Mouse (Mus musculus): ENCODE measurements around the gene Slc37a2.
"Not testable (repeated sequence)": the region's sequence is repeated elsewhere in the genome, so short reads cannot be mapped to it uniquely, and the experiment has no call there.

Slc37a2 gene

DNA sequence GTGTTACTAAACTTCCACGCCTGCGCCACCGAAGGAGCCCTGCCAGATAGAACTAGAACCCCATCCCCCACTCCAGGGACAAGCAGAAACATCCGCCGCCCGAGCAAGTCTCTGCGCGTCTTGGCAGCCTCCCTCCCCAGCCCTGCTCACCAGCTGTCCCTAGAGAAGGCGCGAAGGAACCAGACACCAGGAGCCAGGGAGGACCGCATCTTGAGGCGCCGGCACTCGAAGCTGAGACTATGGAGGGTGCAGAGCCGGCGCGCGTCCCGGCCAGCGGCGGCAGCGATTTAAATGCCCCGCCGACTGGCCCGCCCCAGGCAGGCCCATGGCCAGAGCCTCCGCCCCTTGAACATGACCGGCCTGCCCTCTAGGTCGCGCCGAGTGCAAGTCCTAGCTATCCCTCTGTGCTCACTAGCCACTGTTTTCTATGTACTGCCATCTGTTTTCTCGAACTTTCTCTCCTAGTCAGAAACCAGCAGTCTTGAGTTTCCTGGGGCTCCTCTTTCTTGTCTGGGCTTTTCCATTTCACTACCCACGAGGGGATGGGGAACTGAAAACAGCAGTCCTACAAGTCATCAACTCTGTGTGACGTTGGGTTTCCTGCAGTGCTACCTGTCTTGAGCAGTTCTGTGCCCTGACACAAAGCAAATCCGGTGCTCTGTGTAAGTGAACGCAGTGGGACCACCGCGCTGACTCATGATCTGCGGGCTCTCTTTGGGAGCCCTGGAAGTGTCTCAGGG is at the start of gene Slc37a2:
Gene Slc37a2, minus strand, starts transcription at position 590 of the 740 bp plus-strand sequence.
- peak; percentile 84 for DNase-seq (ENCODE audit: low read depth)

- no peak for DNase-seq (ENCODE audit: low read depth)
These were observed 46.2 kb upstream of the Slc37a2 start for GRCm38 (mm10) chr9:37301720-37302119.

DNA sequence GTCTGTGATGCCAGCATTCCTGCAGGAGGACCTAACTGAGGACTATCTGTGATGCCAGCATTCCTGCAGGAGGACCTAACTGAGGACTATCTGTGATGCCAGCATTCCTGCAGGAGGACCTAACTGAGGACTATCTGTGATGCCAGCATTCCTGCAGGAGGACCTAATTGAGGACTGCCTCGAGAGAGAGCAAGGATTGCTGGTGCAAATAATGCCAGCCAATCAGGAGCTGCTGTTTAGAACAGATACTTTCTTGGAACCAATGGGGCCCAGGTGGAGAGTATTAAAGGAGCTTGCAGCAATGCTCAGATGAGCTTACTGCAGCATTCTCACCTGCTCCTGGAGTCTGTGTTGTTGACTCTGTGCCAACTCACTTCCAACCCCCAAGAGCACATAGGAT is 45.0 kb upstream of the Slc37a2 start:
- DNase-seq (ENCODE audit: low read depth), result not testable (repeated sequence)

GRCm38 (mm10) chr9:37295586-37295985 is 40.0 kb upstream of the Slc37a2 start:
- DNase-seq (ENCODE audit: low read depth), result no peak

DNA sequence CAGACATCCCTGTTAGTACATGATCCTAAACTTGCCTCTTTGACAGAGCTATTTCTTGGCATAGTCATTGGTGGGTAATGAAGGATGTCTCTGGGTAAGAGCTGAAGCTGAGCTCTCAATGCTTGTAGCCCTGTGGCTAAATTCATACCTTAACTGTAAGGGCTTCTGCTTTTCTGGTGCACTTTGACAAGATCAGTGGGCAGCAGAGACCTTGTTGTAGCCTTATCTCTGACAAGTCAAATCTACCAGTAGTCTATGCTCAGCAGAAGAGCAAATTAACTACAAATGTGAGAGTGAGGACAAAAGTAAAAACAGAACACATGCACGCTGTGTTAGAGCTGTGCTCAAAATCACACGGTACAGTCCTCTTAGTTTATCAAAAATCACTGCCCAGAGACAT is 11.1 kb upstream of the Slc37a2 start:
- DNase-seq (ENCODE audit: low read depth), result no peak

GRCm38 (mm10) chr9:37255889-37256225 is 319 bp upstream of the Slc37a2 start:
- peak; percentile 83 for DNase-seq (ENCODE audit: low read depth)

- no peak for DNase-seq (ENCODE audit: low read depth)
These were observed 917 bp downstream of the Slc37a2 start for GRCm38 (mm10) chr9:37254531-37255110.

- DNase-seq (ENCODE audit: low read depth), result no peak
These were observed 4.9 kb downstream of the Slc37a2 start for GRCm38 (mm10) chr9:37250631-37251030.

- no peak for DNase-seq (ENCODE audit: low read depth)
These were observed 5.6 kb downstream of the Slc37a2 start for GRCm38 (mm10) chr9:37249976-37250375.

DNA sequence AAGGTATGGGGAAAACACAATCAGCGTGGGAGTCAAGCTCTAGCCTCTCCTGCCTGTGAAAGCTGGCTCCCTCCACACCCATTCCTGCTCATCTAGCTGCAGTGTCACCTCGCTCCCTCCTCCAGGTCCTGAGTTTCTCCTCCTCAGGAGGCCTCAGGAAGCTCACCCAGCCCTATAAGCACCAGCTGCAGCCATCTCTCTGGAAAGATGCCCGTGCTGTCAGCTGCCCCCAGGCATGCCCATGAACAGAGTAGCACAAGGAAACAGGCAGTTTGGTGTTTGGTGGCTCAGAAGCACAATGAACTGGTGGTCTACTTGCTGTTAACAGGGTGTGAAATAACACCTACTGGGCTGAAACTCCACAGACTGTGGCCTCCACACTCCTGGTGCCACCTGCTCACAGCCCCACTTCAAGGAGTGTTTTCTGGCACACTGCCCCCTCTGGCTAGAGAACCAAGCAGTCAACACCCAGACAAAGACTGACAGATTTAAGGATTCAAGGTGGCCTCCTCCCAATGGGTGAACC is 7.1 kb downstream of the Slc37a2 start:
- DNase-seq (ENCODE audit: low read depth), result no peak

DNA sequence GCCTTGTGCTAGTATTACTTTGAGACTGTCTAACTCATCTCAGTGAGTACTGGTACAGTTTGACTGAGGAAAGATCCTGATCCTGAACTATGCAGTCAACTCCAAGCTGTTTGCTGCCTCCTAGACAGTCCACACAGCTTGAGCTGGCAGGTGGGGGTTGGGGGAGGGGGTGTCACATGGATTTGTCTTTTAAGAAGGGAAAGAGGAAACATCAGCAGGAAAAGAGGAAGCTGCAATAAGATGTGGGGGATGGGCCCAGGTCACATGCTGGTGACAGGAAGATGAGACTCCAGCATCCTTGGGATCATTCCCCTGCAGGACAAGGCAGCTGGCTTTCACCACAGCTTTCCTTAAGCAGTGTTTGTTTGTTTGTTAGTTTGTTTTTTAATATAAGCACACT is 8.1 kb downstream of the Slc37a2 start:
- DNase-seq (ENCODE audit: low read depth), result no peak

DNA sequence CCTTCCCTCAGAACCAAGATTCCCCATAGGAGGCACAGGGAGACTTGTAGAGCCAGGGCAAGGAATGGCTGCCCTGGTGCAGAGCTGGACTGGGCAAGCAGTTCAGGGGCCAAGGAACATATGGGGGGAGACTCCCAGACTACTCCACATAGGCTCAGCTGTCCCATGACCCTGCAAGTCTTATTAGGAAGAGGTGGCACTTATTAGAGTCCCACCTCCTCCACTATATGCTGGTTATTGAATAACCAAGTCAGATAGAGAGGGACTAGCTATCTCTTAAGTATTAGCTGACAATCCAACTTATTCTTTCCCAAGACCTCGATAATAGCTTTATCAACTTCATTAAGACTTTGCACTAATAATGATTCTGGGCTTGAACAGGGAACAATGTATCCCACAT is 9.7 kb downstream of the Slc37a2 start:
- DNase-seq (ENCODE audit: low read depth), result no peak

GRCm38 (mm10) chr9:37245404-37245803 is 10.1 kb downstream of the Slc37a2 start:
- no peak for DNase-seq (ENCODE audit: low read depth)

DNA sequence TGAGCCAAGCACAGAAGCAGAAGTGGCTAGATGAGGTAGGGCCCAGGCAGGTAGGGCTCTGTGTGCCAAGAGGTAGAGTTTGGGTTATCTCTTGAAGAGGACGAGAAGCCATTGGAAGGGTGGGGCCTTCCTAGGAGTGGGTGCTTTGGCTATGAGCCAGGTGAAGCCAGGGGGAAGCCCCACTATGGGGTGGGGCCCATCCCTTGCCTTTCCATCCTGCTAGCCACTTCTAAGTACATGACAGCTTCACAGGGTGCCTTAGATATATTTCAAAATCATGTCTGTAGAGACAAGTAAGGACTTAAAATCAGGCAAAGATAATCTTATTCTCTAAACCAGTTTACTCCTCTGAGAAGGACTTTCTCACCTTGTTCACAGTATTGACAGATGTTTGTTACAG is 10.9 kb downstream of the Slc37a2 start:
- peak; percentile 45 for DNase-seq (ENCODE audit: low read depth)

GRCm38 (mm10) chr9:37242764-37243163 is 12.8 kb downstream of the Slc37a2 start:
- DNase-seq (ENCODE audit: low read depth), result no peak

DNA sequence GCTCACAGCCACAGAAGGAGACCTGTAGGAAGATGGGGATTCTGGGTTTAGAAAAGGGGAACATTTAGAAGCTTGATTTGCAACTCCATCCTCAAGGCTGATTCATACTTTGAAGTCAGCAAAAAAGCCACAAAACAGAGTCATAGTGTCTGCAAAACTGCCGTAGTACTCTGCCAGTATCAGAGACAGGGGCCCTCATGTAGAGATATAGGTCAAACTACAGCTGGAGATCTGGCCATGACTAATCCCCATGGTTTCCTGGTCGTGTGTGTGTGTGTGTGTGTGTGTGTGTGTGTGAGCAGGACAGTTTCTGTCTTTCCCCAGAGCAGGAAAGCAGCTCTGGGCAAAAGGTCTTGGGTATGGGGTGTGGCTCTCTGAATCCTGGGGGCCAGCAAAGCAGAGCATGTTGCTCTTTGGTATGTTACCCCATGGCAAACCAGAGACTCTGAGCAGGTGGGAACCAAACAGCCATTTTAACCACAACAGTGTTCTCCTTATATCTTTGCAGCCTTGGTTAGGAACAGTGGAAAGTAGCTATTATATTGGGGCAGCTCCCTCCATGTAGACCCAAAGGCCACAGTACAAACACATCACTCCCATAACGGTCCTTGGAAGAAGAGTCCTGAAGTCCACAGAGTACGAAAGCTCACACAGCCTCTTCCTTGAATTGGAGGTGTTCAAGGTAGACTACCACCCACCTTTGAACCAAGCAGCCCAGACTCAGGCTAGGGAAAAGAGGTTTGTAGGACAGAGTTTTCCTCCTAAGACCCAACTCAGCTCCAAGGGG is 19.4 kb downstream of the Slc37a2 start:
- no peak for DNase-seq (ENCODE audit: low read depth)

- no peak for DNase-seq (ENCODE audit: low read depth)
These were observed 23.0 kb downstream of the Slc37a2 start for GRCm38 (mm10) chr9:37232201-37233195.

- DNase-seq (ENCODE audit: low read depth), result peak; percentile 74
These were observed 24.9 kb downstream of the Slc37a2 start for GRCm38 (mm10) chr9:37230486-37231195.

- peak; percentile 78 for DNase-seq (ENCODE audit: low read depth)
These were observed 25.6 kb downstream of the Slc37a2 start for GRCm38 (mm10) chr9:37229880-37230325.

DNA sequence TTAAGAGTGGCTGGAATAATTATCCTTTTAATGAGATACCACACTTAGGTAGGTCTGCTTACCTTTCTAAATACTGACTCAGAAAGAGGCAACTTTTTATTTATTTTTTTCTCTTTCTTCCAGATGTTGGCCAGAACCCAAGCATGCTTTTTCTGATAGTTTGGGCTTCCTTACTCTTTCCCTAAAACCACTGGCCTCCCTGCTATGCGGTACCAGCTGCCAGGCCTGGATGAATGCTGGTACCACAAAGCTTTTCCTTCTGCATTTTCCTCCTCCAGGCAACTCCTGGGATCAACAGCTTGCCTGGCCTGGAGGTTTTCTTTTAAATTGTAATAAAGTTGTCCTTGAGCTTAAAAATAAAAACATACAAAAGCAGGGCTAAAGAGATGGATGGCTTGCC is 30.0 kb downstream of the Slc37a2 start:
- no peak for DNase-seq (ENCODE audit: low read depth)

DNA sequence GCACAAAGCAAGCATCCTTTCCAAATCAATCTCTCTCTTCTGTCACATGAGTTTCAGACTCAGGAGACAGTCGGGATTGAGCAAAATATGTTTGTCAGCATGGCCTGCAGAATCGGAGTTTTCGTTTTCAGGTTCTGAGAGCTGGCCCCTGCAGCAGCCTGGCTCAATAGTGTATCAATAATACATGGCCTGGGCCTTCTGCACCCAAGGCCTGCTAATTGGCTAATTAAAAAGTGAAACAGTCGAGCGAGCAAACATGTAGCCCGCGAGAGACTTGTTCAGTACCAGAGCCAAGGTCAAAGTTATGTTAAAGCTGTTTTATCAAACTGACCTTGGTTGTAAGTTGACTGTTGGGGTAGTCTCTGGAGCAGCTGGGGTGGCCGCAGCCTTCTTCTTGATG is 34.8 kb downstream of the Slc37a2 start:
- no peak for DNase-seq (ENCODE audit: low read depth)

All from naive thymus-derived CD4-positive, alpha-beta T cell, adult 2 months (primary cell).